In genomic region chr1:18057646-18058210, GRCm38 (mm10) we compare ENCODE assay signal across 9 mouse cellular contexts.
A peak's percentile ranks its signal among the peaks of the same experiment; 100 is the strongest.
DNase-seq lines count a peak whose midpoint lies in the region; ATAC-seq lines count a peak whose summit lies in the region.
"Had no signal": no experiment of that assay in that cellular context is flagged by ENCODE, and none has a peak within 500 bp of the region (broad histone marks: within the 10 kb centered on the region; RNA-seq: fewer than 3 reads in every experiment).

No protein-coding gene starts in this region.

- H3K4me1 ChIP-seq in forebrain, embryonic 11.5 days (replicated peaks; ENCODE audit: control insufficient read depth, insufficient read depth, low read length), result no peaks in the 10 kb centered on the region
- H3K4me1 ChIP-seq in liver, embryonic 12.5 days, result no peaks in the 10 kb centered on the region

- no peaks in the 10 kb centered on the region for H3K9me3 ChIP-seq in forebrain, embryonic 11.5 days (ENCODE audit: control insufficient read depth, low read length)
- no peaks in the 10 kb centered on the region for H3K9me3 ChIP-seq in liver, embryonic 12.5 days (replicated peaks)

- no peak overlapping the region for H3K27ac ChIP-seq in forebrain, embryonic 11.5 days (ENCODE audit: low read depth, low read length)
- H3K27ac ChIP-seq in liver, embryonic 12.5 days, result no peak overlapping the region

- 1% methylated on average over 26 of the region's 26 CpGs for WGBS in forebrain, embryonic 11.5 days
- 6% methylated on average over 26 of the region's 26 CpGs for WGBS in liver, embryonic 12.5 days (ENCODE audit: insufficient replicate concordance)

- H3K9ac ChIP-seq in forebrain, embryonic 11.5 days (ENCODE audit: low read length), result peak overlapping the region; percentile 66
- H3K9ac ChIP-seq in liver, embryonic 12.5 days, result no peak overlapping the region

- ATAC-seq in forebrain, embryonic 11.5 days (replicated peaks; ENCODE audit: low FRiP score), result peak; percentile 65
- no peak for ATAC-seq in liver, embryonic 12.5 days
- ATAC-seq in CD4-positive, CD25-positive, alpha-beta regulatory T cell, adult 4 months, result no peak

- DNase-seq in frontal cortex, postnatal 36 days (ENCODE audit: low spot score in 2 of 2), result peak; percentile 6 to 9
- DNase-seq in frontal cortex, postnatal 14 days (ENCODE audit: low spot score in 2 of 2), result no peak
- DNase-seq in 3134 (ENCODE audit: extremely low read depth, insufficient read length, low spot score), result peak; percentile 3
- peak; percentile 59 for DNase-seq in forebrain, embryonic 11.5 days (ENCODE audit: low spot score)
- DNase-seq in adrenal gland, postnatal 10 days, result no peak
- no peak for DNase-seq in kidney, adult 9 months

- H3K4me3 ChIP-seq in forebrain, embryonic 11.5 days (ENCODE audit: low read depth, low read length), result peak overlapping the region; percentile 54
- peak overlapping the region; percentile 39 for H3K4me3 ChIP-seq in liver, embryonic 12.5 days

- H3K36me3 ChIP-seq in forebrain, embryonic 11.5 days (ENCODE audit: control insufficient read depth, insufficient read depth, low read length), result no peaks in the 10 kb centered on the region
- no peaks in the 10 kb centered on the region for H3K36me3 ChIP-seq in liver, embryonic 12.5 days

- peak overlapping the region; percentile 82 for H3K4me2 ChIP-seq in forebrain, embryonic 11.5 days (ENCODE audit: low read depth, low read length, severe bottlenecking)
- peak overlapping the region; percentile 63 for H3K4me2 ChIP-seq in liver, embryonic 12.5 days

- peaks cover 27% of the 10 kb centered on the region for H3K27me3 ChIP-seq in forebrain, embryonic 11.5 days (ENCODE audit: control insufficient read depth, insufficient read depth, low read length)
- peaks cover 40% of the 10 kb centered on the region for H3K27me3 ChIP-seq in liver, embryonic 12.5 days (replicated peaks)
- H3K27me3 ChIP-seq: CH12.LX had no signal

Comparison
In these comparisons a context has a peak if more than half of its experiments do, and no peak if none do; other contexts are left out.
1. DNase-seq: peak in frontal cortex, postnatal 36 days (2 of 2), 3134 (single experiment) and forebrain, embryonic 11.5 days (single experiment); none in frontal cortex, postnatal 14 days (0 of 2), adrenal gland, postnatal 10 days (single experiment) and kidney, adult 9 months (single experiment).